In the genomic region with DNA sequence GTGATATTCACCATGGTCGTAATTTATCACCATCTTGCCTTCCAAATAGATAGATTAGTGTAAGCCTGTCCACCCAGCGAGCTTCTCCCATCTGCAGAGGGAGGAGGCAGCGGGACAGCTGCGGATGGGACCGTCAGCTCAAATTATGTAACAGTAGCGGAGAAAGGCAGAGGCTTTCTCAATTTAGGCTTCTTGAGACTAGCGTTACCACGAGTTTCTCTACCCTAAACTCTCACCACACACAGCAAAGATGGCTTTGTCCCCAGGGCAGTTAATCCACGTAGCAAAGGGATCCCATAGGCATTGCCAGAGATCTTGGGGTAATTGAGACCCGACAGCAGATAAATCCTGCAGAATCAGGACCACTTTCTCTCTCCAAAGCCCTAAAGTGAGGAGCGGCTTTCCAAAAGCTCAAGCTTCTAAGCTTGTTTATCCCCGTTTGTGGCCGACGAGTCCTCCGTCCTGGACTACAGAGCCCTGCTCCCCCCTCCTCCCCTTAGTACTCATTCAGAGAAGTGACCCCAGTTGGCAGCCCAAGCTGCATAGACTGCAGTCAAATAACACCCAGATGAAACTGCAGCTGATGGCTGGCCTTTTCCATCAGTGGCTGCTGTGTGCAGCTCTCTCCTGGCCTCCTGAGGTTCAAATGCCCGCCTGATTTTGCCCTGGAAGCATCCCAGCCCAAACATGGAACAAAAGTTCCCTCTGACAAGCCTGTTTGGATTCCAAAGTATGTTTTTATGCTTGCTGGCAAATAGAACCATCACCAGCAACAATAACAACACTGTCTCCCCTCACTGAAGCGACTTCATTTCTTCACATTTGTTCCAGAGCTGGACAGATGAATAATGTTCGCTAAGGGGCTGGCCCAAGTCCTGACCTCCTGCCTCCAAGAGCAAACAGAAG, we compare ENCODE assay signal across 9 mouse cellular contexts. TPM values are rescaled to one million over a fixed set of nuclear protein-coding genes. Genes with fewer than 3 reads are reported as not detected.
DNase-seq lines count a peak whose midpoint lies in the region; ATAC-seq and TF ChIP-seq lines count a peak whose summit lies in the region.
"Had no signal": no experiment of that assay in that cellular context is flagged by ENCODE, and none has a peak within 500 bp of the region (broad histone marks: within the 10 kb centered on the region; RNA-seq: fewer than 3 reads in every experiment).

No protein-coding gene starts in this region.

- no peaks in the 10 kb centered on the region for H3K9me3 ChIP-seq in hindbrain, embryonic 10.5 days
- H3K9me3 ChIP-seq in midbrain, embryonic 14.5 days (ENCODE audit: control insufficient read depth, low read length): no peaks in the 10 kb centered on the region
- H3K9me3 ChIP-seq in stomach, postnatal 0 days (ENCODE audit: control insufficient read depth, low read length): no peaks in the 10 kb centered on the region
- no peaks in the 10 kb centered on the region for H3K9me3 ChIP-seq in kidney, embryonic 15.5 days (replicated peaks)
- H3K9me3 ChIP-seq: limb, embryonic 15.5 days had no signal

- WGBS in hindbrain, embryonic 10.5 days: 52% methylated on average over 18 of the region's 18 CpGs
- WGBS in midbrain, embryonic 14.5 days: 25% methylated on average over 18 of the region's 18 CpGs
- 57% methylated on average over 18 of the region's 18 CpGs for WGBS in stomach, postnatal 0 days
- WGBS in kidney, embryonic 15.5 days: 61% methylated on average over 18 of the region's 18 CpGs
- WGBS in lung, adult 2 months: 68% methylated on average over 18 of the region's 18 CpGs

- TF ChIP-seq CTCF in stomach, postnatal 0 days (IDR thresholded peaks at IDR 0.05; ENCODE audit: low read depth): no peak
- no peak for TF ChIP-seq CTCF in lung, adult 2 months (IDR thresholded peaks at IDR 0.05; ENCODE audit: insufficient read depth, low read length)

- H3K27ac ChIP-seq in hindbrain, embryonic 10.5 days: peak overlapping the region; percentile 81
- H3K27ac ChIP-seq in midbrain, embryonic 14.5 days (replicated peaks; ENCODE audit: low read depth, low read length): no peak overlapping the region
- no peak overlapping the region for H3K27ac ChIP-seq in stomach, postnatal 0 days (replicated peaks)
- no peak overlapping the region for H3K27ac ChIP-seq in kidney, embryonic 15.5 days
- H3K27ac ChIP-seq: limb, embryonic 15.5 days had no signal

- H3K9ac ChIP-seq in midbrain, embryonic 14.5 days (replicated peaks; ENCODE audit: low read length): peak overlapping the region; percentile 29; the same call in 1 of the 2 replicates
- no peak overlapping the region for H3K9ac ChIP-seq in stomach, postnatal 0 days (ENCODE audit: low read length)
- no peak overlapping the region for H3K9ac ChIP-seq in kidney, embryonic 15.5 days
- H3K9ac ChIP-seq: limb, embryonic 15.5 days had no signal

- no peak overlapping the region for H3K4me3 ChIP-seq in hindbrain, embryonic 10.5 days
- no peak overlapping the region for H3K4me3 ChIP-seq in midbrain, embryonic 14.5 days (replicated peaks; ENCODE audit: low read depth, low read length)
- H3K4me3 ChIP-seq in stomach, postnatal 0 days (ENCODE audit: low read depth, low read length): no peak overlapping the region
- H3K4me3 ChIP-seq in kidney, embryonic 15.5 days (replicated peaks): no peak overlapping the region
- H3K4me3 ChIP-seq in lung, adult 2 months (replicated peaks; ENCODE audit: extremely low read depth, low read depth, low read length): no peak overlapping the region
- H3K4me3 ChIP-seq: limb, embryonic 15.5 days had no signal

- H3K36me3 ChIP-seq in hindbrain, embryonic 10.5 days: no peaks in the 10 kb centered on the region
- H3K36me3 ChIP-seq in midbrain, embryonic 14.5 days (ENCODE audit: control insufficient read depth, insufficient read depth, low read length): no peaks in the 10 kb centered on the region
- H3K36me3 ChIP-seq in stomach, postnatal 0 days (ENCODE audit: control insufficient read depth, insufficient read depth, low read length): no peaks in the 10 kb centered on the region
- H3K36me3 ChIP-seq in kidney, embryonic 15.5 days: no peaks in the 10 kb centered on the region
- H3K36me3 ChIP-seq: limb, embryonic 15.5 days had no signal

- TF ChIP-seq EP300 in stomach, postnatal 0 days (optimal IDR thresholded peaks at IDR 0.05): no peak

- peaks cover 15% of the 10 kb centered on the region for H3K4me1 ChIP-seq in hindbrain, embryonic 10.5 days (replicated peaks)
- H3K4me1 ChIP-seq in midbrain, embryonic 14.5 days (ENCODE audit: control insufficient read depth, insufficient read depth, low read length): 0 out of 2 replicates have a peak, but pooled peaks cover 11% of the 10 kb centered on the region
- no peaks in the 10 kb centered on the region for H3K4me1 ChIP-seq in stomach, postnatal 0 days (replicated peaks; ENCODE audit: control insufficient read depth, insufficient read depth)
- no peaks in the 10 kb centered on the region for H3K4me1 ChIP-seq in kidney, embryonic 15.5 days
- no peaks in the 10 kb centered on the region for H3K4me1 ChIP-seq in lung, adult 2 months (ENCODE audit: control insufficient read depth, insufficient read depth, low read length)
- H3K4me1 ChIP-seq: limb, embryonic 15.5 days had no signal

- no peak for TF ChIP-seq POLR2A in lung, adult 2 months (IDR thresholded peaks at IDR 0.05; ENCODE audit: borderline replicate concordance, extremely low read depth, low read depth, low read length)

- H3K4me2 ChIP-seq in midbrain, embryonic 14.5 days (ENCODE audit: low read length): peak overlapping the region; percentile 42
- no peak overlapping the region; the same call in 1 of the 2 replicates for H3K4me2 ChIP-seq in stomach, postnatal 0 days (replicated peaks; ENCODE audit: low read depth)
- H3K4me2 ChIP-seq in kidney, embryonic 15.5 days: no peak overlapping the region
- H3K4me2 ChIP-seq: limb, embryonic 15.5 days had no signal

- no peaks in the 10 kb centered on the region for H3K27me3 ChIP-seq in hindbrain, embryonic 10.5 days (ENCODE audit: insufficient read depth, poor library complexity, severe bottlenecking)
- H3K27me3 ChIP-seq in midbrain, embryonic 14.5 days (ENCODE audit: control insufficient read depth, insufficient read depth, low read length): no peaks in the 10 kb centered on the region
- no peaks in the 10 kb centered on the region for H3K27me3 ChIP-seq in stomach, postnatal 0 days (ENCODE audit: control insufficient read depth, insufficient read depth, low read length)
- H3K27me3 ChIP-seq in kidney, embryonic 15.5 days: no peaks in the 10 kb centered on the region; the same call in 1 of the 2 replicates
- H3K27me3 ChIP-seq: limb, embryonic 15.5 days had no signal

- DNase-seq in NIH3T3 (ENCODE audit: low read depth): peak; percentile 61
- peak; percentile 72 for DNase-seq in cerebellum, adult 9-11 months
- peak; percentile 43 for DNase-seq in hindbrain, embryonic 10.5 days (ENCODE audit: low spot score)
- peak; percentile 47 for DNase-seq in midbrain, embryonic 14.5 days
- no peak for DNase-seq in stomach, postnatal 0 days (ENCODE audit: low spot score)
- DNase-seq in lung, adult 2 months: no peak
- DNase-seq in heart, postnatal 25 days (ENCODE audit: low spot score): no peak

- intact Hi-C loops in heart, postnatal 25 days (cut with DNase I): loop anchor here (5.0 to 10.0 kb wide), 3 partner anchors 42 to 809 kb away; no protein-coding TSS in a partner anchor

- no peak for ATAC-seq in midbrain, embryonic 14.5 days (ENCODE audit: low FRiP score, low TSS enrichment)
- no peak for ATAC-seq in stomach, postnatal 0 days (ENCODE audit: low FRiP score, low TSS enrichment)
- ATAC-seq in kidney, embryonic 15.5 days (replicated peaks; ENCODE audit: low FRiP score): no peak

RNA-seq across cellular contexts. Expression of gene 1700016C15Rik, which starts 45.4 kb away (rescaled TPM):
- polyA plus RNA-seq in hindbrain, embryonic 10.5 days (2016; fragmentation: Nextera tagmentation; extraction: Ambion mirVana): not detected in 2 replicates
- 0.38 TPM in 1 of 2 replicates, not detected in the other for polyA plus RNA-seq in midbrain, embryonic 14.5 days (2014; fragmentation: Nextera tagmentation; extraction: Ambion mirVana)
- polyA plus RNA-seq in stomach, postnatal 0 days (2015; fragmentation: Nextera tagmentation; extraction: Ambion mirVana): 0.17 TPM in 1 of 2 replicates, not detected in the other
- polyA plus RNA-seq in kidney, embryonic 15.5 days (2015; fragmentation: Nextera tagmentation; extraction: Ambion mirVana): 0.21 TPM in 1 of 2 replicates, not detected in the other
- polyA plus RNA-seq in lung, adult 2 months (2012; rRNA removed): 0.22 TPM in 1 of 2 replicates, not detected in the other
- total RNA-seq in heart, postnatal 25 days (2021): not detected
- polyA plus RNA-seq: limb, embryonic 15.5 days had no signal

Comparison
In these comparisons a context has a peak if more than half of its experiments do, and no peak if none do; other contexts are left out.
1. DNase-seq: peak in NIH3T3 (single experiment), cerebellum, adult 9-11 months (single experiment), hindbrain, embryonic 10.5 days (single experiment) and midbrain, embryonic 14.5 days (single experiment); none in stomach, postnatal 0 days (single experiment), lung, adult 2 months (single experiment) and heart, postnatal 25 days (single experiment).